Mouse (Mus musculus) forebrain, embryonic 15.5 days (tissue): ENCODE data around the gene Gm5617. TPM values are rescaled to one million over a fixed set of nuclear protein-coding genes. Genes with fewer than 3 reads are reported as not detected.

Experiments used
- ATAC-seq: fragments of 200-750 bp; cut with Nextera tagmentation; replicated peaks from 2 replicates; pipeline ENCODE4 v1.8.0; 2017; ENCODE audit warnings: mild to moderate bottlenecking, moderate TSS enrichment, moderate library complexity
- H3K27ac ChIP-seq: fragments of 300-500 bp; sonication (generic); replicated peaks from 2 replicates; pipeline ENCODE4 v1.5.1; 2015; ENCODE audit warnings: mild to moderate bottlenecking, inconsistent platforms
- H3K27me3 ChIP-seq: fragments of 300-500 bp; sonication (generic); 2 replicates; pipeline ENCODE4 v1.6.1; 2015; ENCODE audit warnings: inconsistent platforms
- H3K36me3 ChIP-seq: fragments of 300-500 bp; sonication (generic); 2 replicates; pipeline ENCODE4 v1.6.1; 2015; ENCODE audit warnings: mild to moderate bottlenecking, inconsistent platforms
- H3K4me1 ChIP-seq: fragments of 300-500 bp; sonication (generic); 2 replicates; pipeline ENCODE4 v1.6.1; 2015; ENCODE audit warnings: inconsistent platforms
- H3K4me2 ChIP-seq: fragments of 300-500 bp; sonication (generic); replicated peaks from 2 replicates; pipeline ENCODE4 v1.6.1; 2015; ENCODE audit warnings: mild to moderate bottlenecking, inconsistent platforms
- H3K4me3 ChIP-seq: fragments of 300-500 bp; sonication (generic); 2 replicates; pipeline ENCODE4 v1.5.1; 2015; ENCODE audit warnings: mild to moderate bottlenecking, inconsistent platforms
- H3K9ac ChIP-seq: fragments of 300-500 bp; sonication (generic); replicated peaks from 2 replicates; pipeline ENCODE4 v1.6.1; 2015; ENCODE audit warnings: mild to moderate bottlenecking, inconsistent platforms
- H3K9me3 ChIP-seq: fragments of 300-500 bp; sonication (generic); 2 replicates; pipeline ENCODE4 v1.6.1; 2016; ENCODE audit warnings: inconsistent platforms
- WGBS: fragments of 180-500 bp; shearing (Covaris S2); methylation state at CpG from one replicate; pipeline ENCODE4 v1.1.7; 2015; ENCODE audit warnings: mixed read lengths; 5-methylcytosine and 5-hydroxymethylcytosine counted together
- polyA plus RNA-seq: library from polyadenylated mRNA; unstranded; fragments of >200 nt; fragmentation: Nextera tagmentation; extraction: Ambion mirVana; gene quantifications from 2 replicates; pipeline ENCODE4 v1.2.1, GENCODE M21; 2015

The Gm5617 gene
- polyA plus RNA-seq, 1 experiment from 2014 or later: 23.1 TPM

DNA sequence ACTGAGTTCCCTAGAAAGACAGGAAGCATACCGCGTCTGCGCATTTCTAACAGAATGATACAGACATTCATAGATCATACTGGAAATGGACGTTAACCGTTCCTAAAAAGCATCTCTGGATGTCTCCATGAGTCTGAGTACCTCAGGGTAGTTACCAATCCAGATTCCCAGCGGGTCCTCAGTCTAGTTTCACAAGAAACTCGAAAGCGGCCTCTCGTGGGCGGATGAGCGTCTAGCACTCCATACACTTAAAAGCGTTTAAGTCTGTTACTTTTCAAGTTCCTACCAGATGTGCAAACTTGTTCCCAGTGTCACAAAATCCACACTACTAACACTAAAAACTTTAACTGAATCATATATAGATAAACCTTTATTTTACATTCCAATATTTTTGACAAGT is 22.1 kb upstream of the Gm5617 start:
- no peak overlapping the region for H3K9ac ChIP-seq
- H3K4me1 ChIP-seq: no peaks in the 10 kb centered on the region
- WGBS: 91% methylated on average over 12 of the region's 12 CpGs
- no peaks in the 10 kb centered on the region for H3K9me3 ChIP-seq
- H3K27me3 ChIP-seq: no peaks in the 10 kb centered on the region
- H3K27ac ChIP-seq: no peak overlapping the region
- no peak for ATAC-seq
- H3K4me2 ChIP-seq: no peak overlapping the region
- H3K36me3 ChIP-seq: no peaks in the 10 kb centered on the region
- H3K4me3 ChIP-seq: no peak overlapping the region

DNA sequence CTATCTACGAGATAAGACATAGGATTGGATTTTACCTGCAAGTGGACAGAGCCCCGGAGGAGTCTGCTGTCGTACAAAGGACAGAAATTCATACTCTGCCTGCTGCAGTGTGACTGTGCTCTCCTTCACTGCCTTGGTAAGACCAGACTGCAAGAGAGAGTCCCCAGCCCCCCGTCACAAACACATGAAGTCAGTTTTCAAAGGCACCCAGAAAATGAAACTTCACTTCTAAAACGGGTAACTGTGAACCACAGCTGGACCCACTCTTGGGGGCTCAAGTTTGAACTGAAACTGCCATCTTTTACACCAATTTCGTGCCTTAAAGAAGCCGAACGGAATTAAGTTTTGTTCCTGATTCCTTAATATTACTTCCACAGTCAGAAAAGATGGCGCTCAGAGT is 20.9 kb upstream of the Gm5617 start:
- ATAC-seq: no peak
- Histone ChIP-seq H3K4me3 (no peak overlapping the region), H3K4me1 (peaks cover under 1% of the 10 kb centered on the region; the same call in 1 of the 2 replicates), H3K36me3 (no peaks in the 10 kb centered on the region), H3K27ac (no peak overlapping the region), H3K9me3 (no peaks in the 10 kb centered on the region), H3K4me2 (no peak overlapping the region), H3K27me3 (no peaks in the 10 kb centered on the region), H3K9ac (no peak overlapping the region)
- 94% methylated on average over 9 of the region's 9 CpGs for WGBS

GRCm38 (mm10) chr9:48476236-48477165 is 18.7 kb upstream of the Gm5617 start:
- 96% methylated on average over 10 of the region's 10 CpGs for WGBS
- Histone ChIP-seq H3K27ac (no peak overlapping the region), H3K4me3 (no peak overlapping the region), H3K9ac (no peak overlapping the region), H3K9me3 (no peaks in the 10 kb centered on the region), H3K4me1 (peaks cover 14% of the 10 kb centered on the region), H3K36me3 (no peaks in the 10 kb centered on the region), H3K27me3 (no peaks in the 10 kb centered on the region), H3K4me2 (no peak overlapping the region)
- ATAC-seq: no peak

GRCm38 (mm10) chr9:48478808-48479207 is 16.4 kb upstream of the Gm5617 start:
- Histone ChIP-seq H3K9ac (no peak overlapping the region), H3K9me3 (no peaks in the 10 kb centered on the region), H3K4me1 (peaks cover 14% of the 10 kb centered on the region), H3K4me3 (no peak overlapping the region), H3K36me3 (no peaks in the 10 kb centered on the region), H3K27ac (no peak overlapping the region), H3K27me3 (no peaks in the 10 kb centered on the region), H3K4me2 (no peak overlapping the region)
- no peak for ATAC-seq
- WGBS: 90% methylated on average over 4 of the region's 4 CpGs

DNA sequence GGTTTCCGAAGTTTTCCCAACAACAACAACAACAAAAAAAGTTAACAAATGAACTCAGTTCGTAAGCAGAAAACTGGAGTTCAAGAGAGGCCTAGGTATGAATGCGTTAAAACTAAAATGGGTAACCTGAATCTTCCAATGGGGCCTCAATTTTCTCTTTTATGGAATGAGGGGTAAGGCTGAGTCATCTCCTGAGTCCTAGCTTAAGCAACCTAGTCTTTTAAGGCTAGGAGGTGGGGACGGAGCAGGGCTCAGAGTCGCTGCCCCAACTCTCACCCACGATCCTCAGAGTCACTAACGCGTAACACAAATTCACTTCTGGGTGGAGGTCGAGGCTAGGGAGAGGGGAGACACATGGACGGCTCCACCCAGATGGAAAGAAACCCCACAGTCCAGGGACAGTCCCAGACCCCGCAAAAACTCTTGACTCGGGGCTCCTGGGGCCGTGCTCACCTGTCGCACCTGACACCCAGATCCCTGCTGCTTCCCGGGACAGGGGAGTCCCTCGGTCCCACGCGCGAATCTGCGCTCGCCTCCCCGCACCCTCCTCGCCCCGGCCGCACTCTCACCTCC is 15.3 kb upstream of the Gm5617 start:
- H3K9ac ChIP-seq: peak overlapping the region; percentile 69
- peaks cover 2% of the 10 kb centered on the region; the same call in 1 of the 2 replicates for H3K36me3 ChIP-seq
- H3K4me1 ChIP-seq: peaks cover 14% of the 10 kb centered on the region
- peak; percentile 61 for ATAC-seq
- WGBS: 6% methylated on average over 25 of the region's 25 CpGs
- peak overlapping the region; percentile 89 for H3K4me3 ChIP-seq
- H3K27me3 ChIP-seq: no peaks in the 10 kb centered on the region
- H3K4me2 ChIP-seq: peak overlapping the region; percentile 78
- H3K27ac ChIP-seq: no peak overlapping the region
- H3K9me3 ChIP-seq: no peaks in the 10 kb centered on the region

GRCm38 (mm10) chr9:48480411-48481213 is 14.6 kb upstream of the Gm5617 start, which contains the start of gene Rexo2:
Gene Rexo2, minus strand, starts transcription at chr9:48480623.
- Histone ChIP-seq H3K27ac (no peak within 1 kb of the TSS), H3K4me3 (peak within 1 kb of the TSS; percentile 89), H3K4me1 (peaks cover 14% of the 10 kb centered on the region), H3K4me2 (peak within 1 kb of the TSS; percentile 78), H3K9ac (peak within 1 kb of the TSS; percentile 69), H3K27me3 (no peaks in the 10 kb centered on the region), H3K9me3 (no peaks in the 10 kb centered on the region), H3K36me3 (peaks cover 4% of the 10 kb centered on the region; the same call in 1 of the 2 replicates)
- WGBS: 1% methylated on average over 49 of the region's 49 CpGs
- ATAC-seq: peak; percentile 100

GRCm38 (mm10) chr9:48481214-48482134 is 13.8 kb upstream of the Gm5617 start:
- WGBS: 31% methylated on average over 20 of the region's 20 CpGs
- Histone ChIP-seq H3K27ac (no peak overlapping the region), H3K27me3 (no peaks in the 10 kb centered on the region), H3K4me3 (peak overlapping the region; percentile 89), H3K9ac (no peak overlapping the region; the same call in 1 of the 2 replicates), H3K36me3 (peaks cover 4% of the 10 kb centered on the region; the same call in 1 of the 2 replicates), H3K9me3 (no peaks in the 10 kb centered on the region), H3K4me2 (peak overlapping the region; percentile 78), H3K4me1 (peaks cover 14% of the 10 kb centered on the region)
- no peak for ATAC-seq

GRCm38 (mm10) chr9:48495548-48495932 is 298 bp downstream of the Gm5617 start:
- peaks cover 25% of the 10 kb centered on the region for H3K36me3 ChIP-seq
- H3K4me1 ChIP-seq: peaks cover 21% of the 10 kb centered on the region
- H3K9me3 ChIP-seq: no peaks in the 10 kb centered on the region
- peak overlapping the region; percentile 80 for H3K9ac ChIP-seq
- peak overlapping the region; percentile 78 for H3K4me2 ChIP-seq
- peak; percentile 68 for ATAC-seq
- H3K27ac ChIP-seq: peak overlapping the region; percentile 86
- peak overlapping the region; percentile 70 for H3K4me3 ChIP-seq
- 1% methylated on average over 34 of the region's 34 CpGs for WGBS
- H3K27me3 ChIP-seq: no peaks in the 10 kb centered on the region

DNA sequence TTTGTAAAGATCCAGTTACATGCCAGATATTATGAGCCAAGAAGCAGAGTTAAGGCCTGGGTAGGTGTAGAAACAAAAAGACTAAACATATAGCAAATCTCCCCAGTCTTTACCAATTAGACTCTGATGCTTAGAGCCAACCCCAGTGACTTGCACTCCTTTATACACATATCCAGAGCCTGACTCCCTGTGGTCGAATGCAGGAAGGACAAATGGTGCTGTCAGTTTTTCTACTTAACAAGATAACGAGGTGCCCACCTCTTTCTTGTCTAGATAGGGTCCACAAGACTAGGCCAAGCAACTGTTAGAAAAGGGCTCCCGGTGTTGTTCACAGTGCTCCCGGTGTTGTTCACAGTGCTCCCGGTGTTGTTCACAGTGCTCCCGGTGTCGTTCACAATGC is 6.0 kb downstream of the Gm5617 start:
- no peak overlapping the region for H3K4me2 ChIP-seq
- H3K27ac ChIP-seq: no peak overlapping the region
- H3K27me3 ChIP-seq: no peaks in the 10 kb centered on the region
- peaks cover 8% of the 10 kb centered on the region for H3K4me1 ChIP-seq
- ATAC-seq: no peak
- H3K36me3 ChIP-seq: no peaks in the 10 kb centered on the region
- WGBS: 76% methylated on average over 7 of the region's 7 CpGs
- H3K9me3 ChIP-seq: no peaks in the 10 kb centered on the region
- H3K4me3 ChIP-seq: no peak overlapping the region
- H3K9ac ChIP-seq: no peak overlapping the region

DNA sequence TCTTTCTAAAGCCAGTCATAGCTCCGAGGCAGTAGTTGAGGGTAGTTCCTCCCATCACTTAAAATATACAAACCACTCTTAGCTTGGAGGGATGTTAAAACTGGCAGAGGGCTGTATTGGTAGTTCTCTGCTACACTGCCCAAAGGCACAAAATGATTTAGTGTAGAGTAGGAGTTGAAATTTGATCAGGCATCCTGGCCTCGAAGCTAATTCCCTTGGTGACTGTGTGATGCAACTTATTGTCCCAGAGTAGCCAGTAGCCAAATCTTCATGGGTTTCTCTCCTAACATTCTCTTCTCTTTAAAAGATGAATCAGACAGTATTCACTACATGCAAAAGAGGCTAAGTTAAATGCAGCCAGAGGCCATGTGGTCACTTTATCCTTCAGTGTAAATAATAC is 7.8 kb downstream of the Gm5617 start:
- ATAC-seq: no peak
- Histone ChIP-seq H3K9me3 (no peaks in the 10 kb centered on the region), H3K36me3 (no peaks in the 10 kb centered on the region), H3K4me3 (no peak overlapping the region), H3K4me1 (peaks cover 7% of the 10 kb centered on the region; the same call in 1 of the 2 replicates), H3K27ac (no peak overlapping the region), H3K9ac (no peak overlapping the region), H3K4me2 (no peak overlapping the region), H3K27me3 (no peaks in the 10 kb centered on the region)
- WGBS: 79% methylated on average over 2 of the region's 2 CpGs
